Comparison of ENCODE assay signal across 9 mouse cellular contexts in genomic region chr16:18696074-18696819, GRCm38 (mm10).
DNase-seq lines count a peak whose midpoint lies in the region; ATAC-seq and TF ChIP-seq lines count a peak whose summit lies in the region.
"Had no signal": no experiment of that assay in that cellular context is flagged by ENCODE, and none has a peak within 500 bp of the region (broad histone marks: within the 10 kb centered on the region; RNA-seq: fewer than 3 reads in every experiment).

No protein-coding gene starts in this region.

- TF ChIP-seq CTCF in ES-Bruce4 (IDR thresholded peaks at IDR 0.05; ENCODE audit: low read depth, low read length) = peak; percentile 91
- peak; percentile 74 for TF ChIP-seq CTCF in lung, adult 2 months (IDR thresholded peaks at IDR 0.05; ENCODE audit: insufficient read depth, low read length)

- H3K36me3 ChIP-seq in ES-Bruce4 (ENCODE audit: control insufficient read depth, insufficient read depth, low read length, poor library complexity, severe bottlenecking) = no peaks in the 10 kb centered on the region
- H3K36me3 ChIP-seq in forebrain, embryonic 16.5 days (ENCODE audit: control insufficient read depth, insufficient read depth) = no peaks in the 10 kb centered on the region

- 12% methylated on average over 20 of the region's 20 CpGs for WGBS in forebrain, embryonic 16.5 days
- 11% methylated on average over 20 of the region's 20 CpGs for WGBS in lung, adult 2 months

- no peak for TF ChIP-seq POLR2A in ES-Bruce4 (IDR thresholded peaks at IDR 0.05; ENCODE audit: insufficient read depth, low read length)
- no peak for TF ChIP-seq POLR2A in lung, adult 2 months (IDR thresholded peaks at IDR 0.05; ENCODE audit: borderline replicate concordance, extremely low read depth, low read depth, low read length)

- no peaks in the 10 kb centered on the region for H3K9me3 ChIP-seq in ES-Bruce4 (replicated peaks; ENCODE audit: control insufficient read depth, insufficient read depth, low read length, poor library complexity, severe bottlenecking)
- no peaks in the 10 kb centered on the region for H3K9me3 ChIP-seq in forebrain, embryonic 16.5 days (ENCODE audit: control insufficient read depth, low read length)

- intact Hi-C loops in heart, postnatal 25 days (cut with DNase I) = loop anchor here (1.0 to 2.0 kb wide), 2 partner anchors 102 to 163 kb away; no protein-coding TSS in a partner anchor

- H3K4me2 ChIP-seq in forebrain, embryonic 16.5 days (ENCODE audit: low read length) = no peak overlapping the region

- peak; percentile 77 for DNase-seq in cerebellum, adult 11 months
- DNase-seq in heart, postnatal 25 days (ENCODE audit: low spot score) = peak; percentile 51
- DNase-seq in layer of hippocampus, adult 18-20 months (ENCODE audit: low spot score in 2 of 2) = peak; percentile 71 to 91
- DNase-seq in lung, adult 2 months = peak; percentile 81
- peak; percentile 87 for DNase-seq in ovary, postnatal 10 days (ENCODE audit: low spot score)
- peak; percentile 69 to 88 for DNase-seq in thymus, postnatal 10 days (ENCODE audit: low spot score in 2 of 2)

- no peak overlapping the region for H3K27ac ChIP-seq in ES-Bruce4 (ENCODE audit: insufficient read depth, low read length)
- no peak overlapping the region for H3K27ac ChIP-seq in forebrain, embryonic 16.5 days (ENCODE audit: low read length)

- TF ChIP-seq EP300 in ES-Bruce4 (IDR thresholded peaks at IDR 0.05; ENCODE audit: insufficient read depth, low read depth, low read length) = 0 out of 2 replicates have a peak, but pooled peaks have one; percentile 16

- no peak overlapping the region for H3K9ac ChIP-seq in ES-Bruce4 (ENCODE audit: low read depth, poor library complexity, severe bottlenecking)
- no peak overlapping the region for H3K9ac ChIP-seq in forebrain, embryonic 16.5 days (replicated peaks; ENCODE audit: low read depth, low read length)

- H3K4me1 ChIP-seq in ES-Bruce4 (ENCODE audit: control insufficient read depth, insufficient read depth, low read length) = no peaks in the 10 kb centered on the region
- H3K4me1 ChIP-seq in forebrain, embryonic 16.5 days (replicated peaks; ENCODE audit: control insufficient read depth, insufficient read depth, low read length) = no peaks in the 10 kb centered on the region
- H3K4me1 ChIP-seq in lung, adult 2 months (ENCODE audit: control insufficient read depth, insufficient read depth, low read length) = 0 out of 2 replicates have a peak, but pooled peaks cover 3% of the 10 kb centered on the region

- H3K4me3 ChIP-seq in ES-Bruce4 (ENCODE audit: low read depth, low read length) = no peak overlapping the region
- H3K4me3 ChIP-seq in forebrain, embryonic 16.5 days (replicated peaks; ENCODE audit: low read length) = no peak overlapping the region
- H3K4me3 ChIP-seq in lung, adult 2 months (replicated peaks; ENCODE audit: extremely low read depth, low read depth, low read length) = no peak overlapping the region
- H3K4me3 ChIP-seq: erythroblast, embryonic 14.5 days had no signal

- no peaks in the 10 kb centered on the region for H3K27me3 ChIP-seq in ES-Bruce4 (ENCODE audit: control insufficient read depth, insufficient read depth, low read length, poor library complexity, severe bottlenecking)
- H3K27me3 ChIP-seq in forebrain, embryonic 16.5 days (replicated peaks; ENCODE audit: control insufficient read depth, insufficient read depth, low read length) = no peaks in the 10 kb centered on the region

- ATAC-seq in forebrain, embryonic 16.5 days = peak; percentile 50; the same call in 1 of the 2 replicates
